In genomic region chr14:20180304-20180703, GRCm38 (mm10) we compare ENCODE assay signal across 8 mouse cellular contexts. TPM values are rescaled to one million over a fixed set of nuclear protein-coding genes. Genes with fewer than 3 reads are reported as not detected.
DNase-seq lines count a peak whose midpoint lies in the region; ATAC-seq and TF ChIP-seq lines count a peak whose summit lies in the region.

No protein-coding gene starts in this region.

- H3K9ac ChIP-seq in CH12.LX (ENCODE audit: insufficient read depth, low read depth): peak overlapping the region; percentile 32
- H3K9ac ChIP-seq in hindbrain, embryonic 11.5 days (ENCODE audit: low read depth, low read length): peak overlapping the region; percentile 64
- peak overlapping the region; percentile 67 for H3K9ac ChIP-seq in liver, embryonic 14.5 days (replicated peaks)

- TF ChIP-seq RAD21 in CH12.LX (IDR thresholded peaks at IDR 0.05; ENCODE audit: low read depth, low read length): no peak

- dilution Hi-C loops in CH12.LX (cut with MboI; ENCODE audit: extremely low pct_ligation_motif_present, extremely low pct_unique_long_range_greater_than_20kb, low sequenced_read_pairs): no loop called here

- in situ Hi-C loops in CH12.LX (cut with MboI; ENCODE audit: low pct_ligation_motif_present, low pct_unique_long_range_greater_than_20kb, low sequenced_read_pairs): no loop called here

- H3K27ac ChIP-seq in gastrocnemius, adult 2 months: peak overlapping the region; percentile 79
- H3K27ac ChIP-seq in CH12.LX (ENCODE audit: insufficient read depth, low read depth): no peak overlapping the region
- H3K27ac ChIP-seq in hindbrain, embryonic 11.5 days (ENCODE audit: low read depth, low read length): no peak overlapping the region
- peak overlapping the region; percentile 27 for H3K27ac ChIP-seq in liver, embryonic 14.5 days

- 7% methylated on average over 6 of the region's 6 CpGs for WGBS in hindbrain, embryonic 11.5 days
- WGBS in liver, embryonic 14.5 days (ENCODE audit: insufficient replicate concordance): 3% methylated on average over 6 of the region's 6 CpGs

- TF ChIP-seq EP300 in CH12.LX (IDR thresholded peaks at IDR 0.05; ENCODE audit: low read length): no peak
- no peak for TF ChIP-seq EP300 in liver, embryonic 14.5 days (IDR thresholded peaks at IDR 0.05; ENCODE audit: low read depth)

- no peaks in the 10 kb centered on the region for H3K9me3 ChIP-seq in CH12.LX (replicated peaks; ENCODE audit: low read length)
- H3K9me3 ChIP-seq in hindbrain, embryonic 11.5 days (ENCODE audit: control insufficient read depth, low read length): no peaks in the 10 kb centered on the region
- H3K9me3 ChIP-seq in liver, embryonic 14.5 days (ENCODE audit: control insufficient read depth, low read length): no peaks in the 10 kb centered on the region

- intact Hi-C loops in gastrocnemius, adult 2 months (cut with DNase I): no loop called here

- H3K36me3 ChIP-seq in CH12.LX (replicated peaks in 1 of 2; ENCODE audit: control insufficient read depth in 1 of 2, insufficient read depth in 1 of 2, low read length in 1 of 2): no peaks in the 10 kb centered on the region
- H3K36me3 ChIP-seq in hindbrain, embryonic 11.5 days (ENCODE audit: control insufficient read depth, insufficient read depth, low read length): no peaks in the 10 kb centered on the region
- no peaks in the 10 kb centered on the region for H3K36me3 ChIP-seq in liver, embryonic 14.5 days (replicated peaks; ENCODE audit: control insufficient read depth, insufficient read depth, low read depth)

- H3K4me3 ChIP-seq in gastrocnemius, adult 2 months: peak overlapping the region; percentile 77
- peak overlapping the region; percentile 70 to 87 (median 73) for H3K4me3 ChIP-seq in CH12.LX (replicated peaks in 1 of 3; ENCODE audit: low read depth in 2 of 3, low read length in 2 of 3, poor library complexity in 1 of 3)
- peak overlapping the region; percentile 55 for H3K4me3 ChIP-seq in hindbrain, embryonic 11.5 days (ENCODE audit: low read depth, low read length)
- peak overlapping the region; percentile 63 for H3K4me3 ChIP-seq in liver, embryonic 14.5 days (ENCODE audit: insufficient read depth in 1 of 2, low read depth in 2 of 2, low read length in 2 of 2)

- TF ChIP-seq CTCF in gastrocnemius, adult 2 months (IDR thresholded peaks at IDR 0.05): no peak
- TF ChIP-seq CTCF in CH12.LX (conservative IDR thresholded peaks at IDR 0.05 in 1 of 2, IDR thresholded peaks at IDR 0.05 in 1 of 2; ENCODE audit: low read depth in 2 of 2, low read length in 2 of 2): no peak
- TF ChIP-seq CTCF in liver, embryonic 14.5 days (IDR thresholded peaks at IDR 0.05; ENCODE audit: low read depth): no peak

- H3K27me3 ChIP-seq in CH12.LX (replicated peaks): peaks cover 1% of the 10 kb centered on the region
- H3K27me3 ChIP-seq in hindbrain, embryonic 11.5 days (ENCODE audit: control insufficient read depth, insufficient read depth, low read length): no peaks in the 10 kb centered on the region
- H3K27me3 ChIP-seq in liver, embryonic 14.5 days (ENCODE audit: control insufficient read depth, insufficient read depth, low read length): no peaks in the 10 kb centered on the region

- DNase-seq in gastrocnemius, adult 2 months: no peak
- DNase-seq in gastrocnemius, adult 8-10 months (ENCODE audit: low spot score in 2 of 2): no peak
- DNase-seq in CH12.LX (ENCODE audit: extremely low read depth): no peak
- no peak for DNase-seq in hindbrain, embryonic 11.5 days (ENCODE audit: low spot score)
- no peak for DNase-seq in liver, embryonic 14.5 days (ENCODE audit: low read depth in 3 of 3, low spot score in 3 of 3)
- DNase-seq in Muller cell, postnatal 12 days (ENCODE audit: inconsistent ontology term): no peak
- no peak for DNase-seq in right cerebral cortex, postnatal 4 days
- DNase-seq in urinary bladder, postnatal 10 days (ENCODE audit: low spot score): no peak

- H3K4me1 ChIP-seq in CH12.LX (ENCODE audit: control insufficient read depth in 1 of 2, insufficient read depth in 2 of 2): peaks cover 1 to 36% of the 10 kb centered on the region in 2 experiments; a peak in 3 of 4 replicates
- H3K4me1 ChIP-seq in hindbrain, embryonic 11.5 days (replicated peaks; ENCODE audit: control insufficient read depth, insufficient read depth, low read length): peaks cover 9% of the 10 kb centered on the region
- peaks cover 29 to 30% of the 10 kb centered on the region in 2 experiments for H3K4me1 ChIP-seq in liver, embryonic 14.5 days (replicated peaks; ENCODE audit: control insufficient read depth in 2 of 2, insufficient read depth in 2 of 2, low read length in 1 of 2)

- H3K79me2 ChIP-seq in CH12.LX (replicated peaks; ENCODE audit: control insufficient read depth, extremely low read depth, insufficient read depth, poor library complexity, severe bottlenecking): peaks cover 59% of the 10 kb centered on the region

- peak overlapping the region; percentile 89 for H3K4me2 ChIP-seq in CH12.LX (ENCODE audit: insufficient read depth, low read depth, poor library complexity, severe bottlenecking)
- H3K4me2 ChIP-seq in hindbrain, embryonic 11.5 days (replicated peaks; ENCODE audit: low read depth, low read length): peak overlapping the region; percentile 83
- H3K4me2 ChIP-seq in liver, embryonic 14.5 days (ENCODE audit: low read depth): peak overlapping the region; percentile 80

- TF ChIP-seq POLR2A in CH12.LX (IDR thresholded peaks at IDR 0.05; ENCODE audit: low read depth, low read length): no peak

- ATAC-seq in hindbrain, embryonic 11.5 days (ENCODE audit: low FRiP score): no peak
- ATAC-seq in liver, embryonic 14.5 days (ENCODE audit: insufficient read depth): no peak

TF ChIP-seq in CH12.LX, 34 proteins besides CTCF, POLR2A, EP300 and RAD21:
- no peak for TF ChIP-seq ETS1 (conservative IDR thresholded peaks at IDR 0.05; ENCODE audit: low read depth, low read length)

RNA-seq across cellular contexts. Expression of gene Kcnk5, which starts 1.3 kb away (rescaled TPM):
- under 1 TPM; 0.48 to 0.73 TPM for total RNA-seq in gastrocnemius, adult 2 months (2021)
- total RNA-seq in gastrocnemius, adult 8-10 months (2022): 1 to 10 TPM in 1 of 4 experiments, under 1 TPM in 3; 0.36 to 1.1 (median 0.61) TPM
- total RNA-seq in CH12.LX (2012; rRNA removed): 11.7 and 12.3 TPM in 2 replicates
- total RNA-seq in CH12.LX (2014; rRNA removed): 8.7 and 9.0 TPM in 2 replicates
- 12.5 and 14.1 TPM in 2 replicates for polyA plus RNA-seq in CH12.LX (2012; ENCODE audit: insufficient read length, low read depth)
- 4.6 and 8.5 TPM in 2 replicates for polyA plus RNA-seq in hindbrain, embryonic 11.5 days (2014; fragmentation: Nextera tagmentation; extraction: Ambion mirVana)
- polyA plus RNA-seq in liver, embryonic 14.5 days (2012; rRNA removed): 3.1 and 3.2 TPM in 2 replicates
- 3.6 and 4.1 TPM in 2 replicates for polyA plus RNA-seq in liver, embryonic 14.5 days (2014; fragmentation: Nextera tagmentation; extraction: Ambion mirVana)

RNA-seq across cellular contexts. Expression of gene Saysd1, which starts 42.0 kb away (rescaled TPM):
- total RNA-seq in gastrocnemius, adult 2 months (2021): 1 to 10 TPM; 2.9 to 3.2 TPM
- total RNA-seq in gastrocnemius, adult 8-10 months (2022): 1 to 10 TPM; 2.8 to 3.9 (median 3.1) TPM
- 5.9 and 6.0 TPM in 2 replicates for total RNA-seq in CH12.LX (2012; rRNA removed)
- total RNA-seq in CH12.LX (2014; rRNA removed): 6.3 and 6.6 TPM in 2 replicates
- 5.3 and 5.5 TPM in 2 replicates for polyA plus RNA-seq in CH12.LX (2012; ENCODE audit: insufficient read length, low read depth)
- 12.9 and 14.9 TPM in 2 replicates for polyA plus RNA-seq in hindbrain, embryonic 11.5 days (2014; fragmentation: Nextera tagmentation; extraction: Ambion mirVana)
- 1.5 and 1.9 TPM in 2 replicates for polyA plus RNA-seq in liver, embryonic 14.5 days (2012; rRNA removed)
- polyA plus RNA-seq in liver, embryonic 14.5 days (2014; fragmentation: Nextera tagmentation; extraction: Ambion mirVana): 3.8 and 4.1 TPM in 2 replicates

Comparison
In these comparisons a context has a peak if more than half of its experiments do, and no peak if none do; other contexts are left out.
1. H3K27ac ChIP-seq: peak in gastrocnemius, adult 2 months (single experiment) and liver, embryonic 14.5 days (single experiment); none in CH12.LX (single experiment) and hindbrain, embryonic 11.5 days (single experiment).
2. RNA of gene Kcnk5, which starts 1.3 kb away (total RNA-seq): 8.7 to 12.3 TPM in CH12.LX; 0.48 to 0.73 TPM in gastrocnemius, adult 2 months and 0.36 to 1.1 TPM in gastrocnemius, adult 8-10 months; every median in the first group is over 4 times any median in the second.
3. Peak in every context shown above with its lines, with median percentiles within 50 percentile points of each other: H3K4me3 ChIP-seq, H3K4me2 ChIP-seq and H3K9ac ChIP-seq.